Mouse (Mus musculus) midbrain, postnatal 0 days (tissue): ENCODE data around the gene Agmo. TPM values are rescaled to one million over a fixed set of nuclear protein-coding genes. Genes with fewer than 3 reads are reported as not detected.

ENCODE experiments used
- ATAC-seq: fragments of 200-750 bp; cut with Nextera tagmentation; 2 replicates; pipeline ENCODE4 v1.8.0; 2017; ENCODE audit warnings: moderate number of reproducible peaks, mild to moderate bottlenecking, moderate TSS enrichment, moderate library complexity; ENCODE audit not compliant: low FRiP score
- DNase-seq: peaks from one replicate; pipeline ENCODE4 v3.0.0-alpha.2; 2015; ENCODE audit warnings: low spot score
- H3K27ac ChIP-seq: fragments of 300-500 bp; sonication (generic); 2 replicates; pipeline ENCODE4 v1.5.1; 2014; ENCODE audit warnings: low read depth, mild to moderate bottlenecking, low read length, mixed read lengths
- H3K27me3 ChIP-seq: fragments of 300-500 bp; sonication (generic); 2 replicates; pipeline ENCODE4 v1.6.1; 2014; ENCODE audit warnings: low read length, control low read depth, mixed read lengths; ENCODE audit not compliant: insufficient read depth
- H3K36me3 ChIP-seq: fragments of 300-500 bp; sonication (generic); 2 replicates; pipeline ENCODE4 v1.6.1; 2014; ENCODE audit warnings: low read length, control low read depth, mixed read lengths; ENCODE audit not compliant: insufficient read depth
- H3K4me1 ChIP-seq: fragments of 300-500 bp; sonication (generic); 2 replicates; pipeline ENCODE4 v1.6.1; 2014; ENCODE audit warnings: mild to moderate bottlenecking, control low read depth, antibody characterized with exemption, low read length, mixed read lengths; ENCODE audit not compliant: insufficient read depth
- H3K4me2 ChIP-seq: fragments of 300-500 bp; sonication (generic); 2 replicates; pipeline ENCODE4 v1.6.1; 2014; ENCODE audit warnings: low read depth, mild to moderate bottlenecking, low read length, mixed read lengths; ENCODE audit not compliant: poor library complexity, severe bottlenecking
- H3K4me3 ChIP-seq: fragments of 300-500 bp; sonication (generic); 2 replicates; pipeline ENCODE4 v1.5.1; 2014; ENCODE audit warnings: low read depth, mild to moderate bottlenecking, low read length, moderate library complexity
- H3K9ac ChIP-seq: fragments of 300-500 bp; sonication (generic); replicated peaks from 2 replicates; pipeline ENCODE4 v1.6.1; 2014; ENCODE audit warnings: mild to moderate bottlenecking, low read length, moderate library complexity, mixed read lengths; ENCODE audit not compliant: poor library complexity, severe bottlenecking
- H3K9me3 ChIP-seq: fragments of 300-500 bp; sonication (generic); 2 replicates; pipeline ENCODE4 v1.6.1; 2016; ENCODE audit warnings: low read length, control low read depth
- CTCF ChIP-seq: IDR thresholded peaks from 2 replicates; pipeline ENCODE4 v1.5.1; 2016; ENCODE audit warnings: antibody characterized with exemption, mild to moderate bottlenecking
- WGBS: fragments of 180-500 bp; shearing (Covaris S2); extraction: QIAGEN DNeasy Blood & Tissue Kit; methylation state at CpG from one replicate; pipeline ENCODE4 v1.1.7; 2014; 5-methylcytosine and 5-hydroxymethylcytosine counted together
- polyA plus RNA-seq: library from polyadenylated mRNA; unstranded; fragments of >200 nt; fragmentation: Nextera tagmentation; extraction: Ambion mirVana; gene quantifications from 2 replicates; pipeline ENCODE4 v1.2.1, GENCODE M21; 2015
- total RNA-seq: library from RNA; depleted of rRNA; stranded (reverse); fragments of >200 nt; gene quantifications from 2 replicates; pipeline ENCODE4 v1.2.3, GENCODE M21; 2014

Agmo gene
- total and polyA plus RNA-seq, 2 experiments from 2014 or later, result 2.2 to 2.5 TPM

GRCm38 (mm10) chr12:37442486-37443013, 201.1 kb downstream of the Agmo start:
- no peaks in the 10 kb centered on the region for H3K36me3 ChIP-seq
- no peaks in the 10 kb centered on the region for H3K4me1 ChIP-seq
- H3K9me3 ChIP-seq, result no peaks in the 10 kb centered on the region
- H3K27ac ChIP-seq, result no peak overlapping the region
- ATAC-seq (no peak), DNase-seq (no peak)
- WGBS, result 90% methylated on average over 3 of the region's 3 CpGs
- TF ChIP-seq CTCF, result no peak
- no peak overlapping the region for H3K4me3 ChIP-seq
- no peak overlapping the region for H3K4me2 ChIP-seq
- no peak overlapping the region for H3K9ac ChIP-seq
- no peaks in the 10 kb centered on the region for H3K27me3 ChIP-seq

- DNase-seq, result no peak
- 0 out of 2 replicates have a peak overlapping the region, but pooled peaks have one; percentile 4 for H3K4me2 ChIP-seq
- WGBS, result 44% methylated on average over 9 of the region's 9 CpGs
- H3K36me3 ChIP-seq, result no peaks in the 10 kb centered on the region
- no peak for ATAC-seq
- H3K4me3 ChIP-seq, result no peak overlapping the region
- H3K9me3 ChIP-seq, result no peaks in the 10 kb centered on the region
- no peaks in the 10 kb centered on the region for H3K4me1 ChIP-seq
- no peak overlapping the region for H3K9ac ChIP-seq
- H3K27ac ChIP-seq, result no peak overlapping the region
- no peak for TF ChIP-seq CTCF
- no peaks in the 10 kb centered on the region for H3K27me3 ChIP-seq
Observed at GRCm38 (mm10) chr12:37445255-37445654, 203.8 kb downstream of the Agmo start.

GRCm38 (mm10) chr12:37449597-37449996, 208.2 kb downstream of the Agmo start:
- no peak for ATAC-seq
- DNase-seq, result peak; percentile 5
- Histone ChIP-seq H3K4me1 (no peaks in the 10 kb centered on the region), H3K36me3 (no peaks in the 10 kb centered on the region), H3K27ac (no peak overlapping the region), H3K27me3 (no peaks in the 10 kb centered on the region), H3K4me3 (no peak overlapping the region), H3K4me2 (no peak overlapping the region), H3K9me3 (no peaks in the 10 kb centered on the region), H3K9ac (no peak overlapping the region)
- no peak for TF ChIP-seq CTCF
- 36% methylated on average over 2 of the region's 2 CpGs for WGBS

GRCm38 (mm10) chr12:37450366-37451156, 209.1 kb downstream of the Agmo start:
- Histone ChIP-seq H3K4me1 (no peaks in the 10 kb centered on the region), H3K27me3 (no peaks in the 10 kb centered on the region), H3K9me3 (no peaks in the 10 kb centered on the region), H3K27ac (no peak overlapping the region), H3K36me3 (no peaks in the 10 kb centered on the region), H3K9ac (no peak overlapping the region), H3K4me3 (no peak overlapping the region), H3K4me2 (no peak overlapping the region)
- 22% methylated on average over 6 of the region's 6 CpGs for WGBS
- DNase-seq (peak; percentile 82), ATAC-seq (no peak)
- peak; percentile 75 for TF ChIP-seq CTCF

- TF ChIP-seq CTCF, result no peak
Observed at GRCm38 (mm10) chr12:37471631-37472030, 230.2 kb downstream of the Agmo start.

GRCm38 (mm10) chr12:37476849-37477248, 235.4 kb downstream of the Agmo start:
- Histone ChIP-seq H3K27me3 (no peaks in the 10 kb centered on the region), H3K4me2 (no peak overlapping the region), H3K9me3 (no peaks in the 10 kb centered on the region), H3K36me3 (no peaks in the 10 kb centered on the region), H3K9ac (no peak overlapping the region), H3K4me1 (no peaks in the 10 kb centered on the region), H3K4me3 (no peak overlapping the region), H3K27ac (no peak overlapping the region)
- WGBS, result 97% methylated on average over 2 of the region's 2 CpGs
- DNase-seq (no peak), ATAC-seq (no peak)
- no peak for TF ChIP-seq CTCF

More at GRCm38 (mm10) chr12:37471631-37472030, 230.2 kb downstream of the Agmo start:
- no peaks in the 10 kb centered on the region for H3K9me3 ChIP-seq
- no peak overlapping the region for H3K9ac ChIP-seq
- no peaks in the 10 kb centered on the region for H3K36me3 ChIP-seq
- no peak overlapping the region for H3K4me3 ChIP-seq
- DNase-seq (no peak), ATAC-seq (no peak)
- H3K27me3 ChIP-seq, result no peaks in the 10 kb centered on the region
- H3K4me1 ChIP-seq, result no peaks in the 10 kb centered on the region
- H3K4me2 ChIP-seq, result no peak overlapping the region
- H3K27ac ChIP-seq, result no peak overlapping the region
- 72% methylated on average over 5 of the region's 5 CpGs for WGBS
